Mouse (Mus musculus) heart, embryonic 10.5 days (tissue): ENCODE data around the gene Hspa4l. TPM values are rescaled to one million over a fixed set of nuclear protein-coding genes. Genes with fewer than 3 reads are reported as not detected.

Experiments used
- polyA plus RNA-seq: library from polyadenylated mRNA; unstranded; fragments of >200 nt; fragmentation: Nextera tagmentation; extraction: Ambion mirVana; gene quantifications from 2 replicates; pipeline ENCODE4 v1.2.1, GENCODE M21; 2016

Gene Hspa4l
- polyA plus RNA-seq, 1 experiment from 2014 or later = 18.0 TPM

Other genes with a start within 250 kb of the Hspa4l start
- gene Intu, start 213.2 kb upstream of the Hspa4l start, polyA plus RNA-seq = 3.6 and 4.2 TPM in 2 replicates
- 0.21 and 0.35 TPM in 2 replicates for gene Slc25a31, start 35.6 kb upstream of the Hspa4l start, polyA plus RNA-seq
- 57.6 and 69.0 TPM in 2 replicates for gene Plk4, start 55.5 kb downstream of the Hspa4l start, polyA plus RNA-seq
- 5.2 TPM in 2 replicates for gene Mfsd8, start 102.4 kb downstream of the Hspa4l start, polyA plus RNA-seq
- gene Abhd18, start 102.5 kb downstream of the Hspa4l start, polyA plus RNA-seq = 8.8 and 12.2 TPM in 2 replicates
- gene 1700034I23Rik, start 158.0 kb downstream of the Hspa4l start, polyA plus RNA-seq = 0.05 and 0.21 TPM in 2 replicates
- gene Larp1b, start 205.3 kb downstream of the Hspa4l start, polyA plus RNA-seq = 5.8 and 8.8 TPM in 2 replicates